Mouse (Mus musculus): ENCODE measurements around the gene Ptpn23. TPM values are rescaled to one million over a fixed set of nuclear protein-coding genes. Genes with fewer than 3 reads are reported as not detected.

Gene Ptpn23
- polyA plus RNA-seq, 1 experiment = 62.2 TPM

DNA sequence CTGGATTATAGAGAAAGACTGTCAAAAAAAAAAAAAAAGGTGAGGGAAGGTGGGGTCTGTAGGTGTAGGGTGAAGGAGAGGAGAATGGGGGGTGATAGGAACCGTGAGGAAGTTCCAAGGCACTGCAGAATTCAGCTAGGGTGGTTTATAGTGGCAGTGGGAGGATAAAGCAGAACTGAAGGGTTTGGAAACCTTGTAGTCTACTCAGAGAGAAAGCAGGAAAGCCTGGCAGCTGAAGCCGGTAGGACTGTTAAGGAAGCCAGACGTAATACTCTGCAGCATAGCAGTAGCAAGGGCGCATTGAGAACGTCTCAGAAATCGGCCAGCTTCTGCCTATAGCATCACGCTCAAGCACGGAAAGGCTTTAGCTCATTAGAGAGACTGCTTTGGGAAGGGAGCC, 66.0 kb downstream of the Ptpn23 start:
- Histone ChIP-seq H3K9me3 (no peaks in the 10 kb centered on the region), H3K4me1 (peaks cover 40% of the 10 kb centered on the region), H3K27me3 (replicated peaks) (no peaks in the 10 kb centered on the region), H3K4me3 (replicated peaks) (no peak overlapping the region), H3K36me3 (replicated peaks; ENCODE audit: low read length) (no peaks in the 10 kb centered on the region)
- TF ChIP-seq GATA1 (IDR thresholded peaks at IDR 0.05; ENCODE audit: borderline replicate concordance, low read length) (no peak), FLI1 (IDR thresholded peaks at IDR 0.05; ENCODE audit: low read length) (no peak)

DNA sequence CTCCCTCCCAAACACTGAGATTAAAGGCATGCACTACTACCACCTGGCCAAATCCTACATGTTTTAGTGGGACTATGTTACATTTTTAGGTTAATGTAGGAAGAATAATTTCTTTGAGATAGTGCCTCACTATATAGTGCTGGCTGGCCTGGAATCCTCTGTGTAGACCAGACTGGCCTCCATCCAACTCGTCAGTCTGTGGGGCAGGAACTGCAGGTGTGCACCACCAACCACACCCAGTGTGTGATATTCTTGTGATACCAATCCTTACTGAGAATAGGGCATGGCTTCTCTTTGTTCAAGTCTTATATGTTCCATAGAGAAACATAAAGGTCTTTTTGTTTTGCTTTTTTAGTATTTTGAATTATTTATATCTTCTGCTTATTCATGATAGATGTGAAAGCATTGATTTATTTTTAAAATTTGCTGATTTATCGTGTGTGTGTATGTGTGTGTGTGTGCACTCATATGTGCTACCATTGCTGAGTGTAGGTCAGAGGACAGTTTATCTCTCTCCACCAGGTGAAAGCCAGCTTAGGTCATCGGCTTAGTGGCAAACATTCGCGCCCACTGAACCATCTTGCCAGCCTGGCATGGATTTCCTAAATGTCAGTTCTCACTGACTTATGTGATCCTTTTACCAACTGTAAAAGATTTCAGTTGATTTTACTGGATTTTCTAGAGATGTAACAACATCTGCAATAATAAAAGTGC, 67.8 kb downstream of the Ptpn23 start:
- H3K9me3 ChIP-seq = no peaks in the 10 kb centered on the region
- H3K4me1 ChIP-seq = peaks cover 45% of the 10 kb centered on the region
- H3K27me3 ChIP-seq (replicated peaks) = no peaks in the 10 kb centered on the region
- TF ChIP-seq FLI1 (IDR thresholded peaks at IDR 0.05; ENCODE audit: low read length) (no peak), GATA1 (IDR thresholded peaks at IDR 0.05; ENCODE audit: borderline replicate concordance, low read length) (no peak)
- H3K36me3 ChIP-seq (replicated peaks; ENCODE audit: low read length) = no peaks in the 10 kb centered on the region
- H3K4me3 ChIP-seq (replicated peaks) = no peak overlapping the region

Other genes starting within 250 kb of the Ptpn23 start
- 0.19 and 0.34 TPM in 2 replicates for gene Cspg5, start 164.4 kb downstream of the Ptpn23 start, polyA plus RNA-seq (2012; ENCODE audit: insufficient read depth, low replicate concordance)
- 4.5 and 9.2 TPM in 2 replicates for gene Elp6, start 103.0 kb downstream of the Ptpn23 start, polyA plus RNA-seq (2012; ENCODE audit: insufficient read depth, low replicate concordance)
- 71.5 and 343 TPM in 2 replicates for gene Scap, start 74.9 kb downstream of the Ptpn23 start, polyA plus RNA-seq (2012; ENCODE audit: insufficient read depth, low replicate concordance)
- gene Ngp, start 11.5 kb upstream of the Ptpn23 start, polyA plus RNA-seq (2012; ENCODE audit: insufficient read depth, low replicate concordance) = 8.2 TPM in 1 of 2 replicates, not detected in the other
- gene Klhl18, start 68.5 kb upstream of the Ptpn23 start, polyA plus RNA-seq (2012; ENCODE audit: insufficient read depth, low replicate concordance) = 10.0 and 10.6 TPM in 2 replicates
- 0.18 TPM in 1 of 2 replicates, not detected in the other for gene Kif9, start 68.7 kb upstream of the Ptpn23 start, polyA plus RNA-seq (2012; ENCODE audit: insufficient read depth, low replicate concordance)
- 0.95 and 4.6 TPM in 2 replicates for gene Setd2, start 124.4 kb upstream of the Ptpn23 start, polyA plus RNA-seq (2012; ENCODE audit: insufficient read depth, low replicate concordance)
- 6.7 and 12.4 TPM in 2 replicates for gene Nradd, start 216.2 kb upstream of the Ptpn23 start, polyA plus RNA-seq (2012; ENCODE audit: insufficient read depth, low replicate concordance)
- 102 and 106 TPM in 2 replicates for gene Nbeal2, start 245.9 kb upstream of the Ptpn23 start, polyA plus RNA-seq (2012; ENCODE audit: insufficient read depth, low replicate concordance)
- 77.7 and 537 TPM in 2 replicates for gene Ccdc12, start 248.3 kb upstream of the Ptpn23 start, polyA plus RNA-seq (2012; ENCODE audit: insufficient read depth, low replicate concordance)